Mouse (Mus musculus): ENCODE measurements around the gene Numb. TPM values are rescaled to one million over a fixed set of nuclear protein-coding genes. Genes with fewer than 3 reads are reported as not detected.
"Not testable (repeated sequence)": the region's sequence is repeated elsewhere in the genome, so short reads cannot be mapped to it uniquely, and the experiment has no call there.

Gene Numb
- total RNA-seq (2021), result 40.7 and 47.3 TPM in 2 replicates
- long read RNA-seq, experiment 1, transcript Numb-204 (11 exons, 3,549 nt), result major isoform, 10 of 30 reads
- long read RNA-seq, experiment 1, partial matches to known transcripts, result 3 of 30 reads
- long read RNA-seq, experiment 1, other reads (novel, unspliced or antisense), result 17 of 30 reads
- long read RNA-seq, experiment 2, transcript Numb-204 (11 exons, 3,549 nt), result major isoform, 5 of 25 reads
- long read RNA-seq, experiment 2, partial matches to known transcripts, result 3 of 25 reads
- long read RNA-seq, experiment 2, other reads (novel, unspliced or antisense), result 17 of 25 reads

DNA sequence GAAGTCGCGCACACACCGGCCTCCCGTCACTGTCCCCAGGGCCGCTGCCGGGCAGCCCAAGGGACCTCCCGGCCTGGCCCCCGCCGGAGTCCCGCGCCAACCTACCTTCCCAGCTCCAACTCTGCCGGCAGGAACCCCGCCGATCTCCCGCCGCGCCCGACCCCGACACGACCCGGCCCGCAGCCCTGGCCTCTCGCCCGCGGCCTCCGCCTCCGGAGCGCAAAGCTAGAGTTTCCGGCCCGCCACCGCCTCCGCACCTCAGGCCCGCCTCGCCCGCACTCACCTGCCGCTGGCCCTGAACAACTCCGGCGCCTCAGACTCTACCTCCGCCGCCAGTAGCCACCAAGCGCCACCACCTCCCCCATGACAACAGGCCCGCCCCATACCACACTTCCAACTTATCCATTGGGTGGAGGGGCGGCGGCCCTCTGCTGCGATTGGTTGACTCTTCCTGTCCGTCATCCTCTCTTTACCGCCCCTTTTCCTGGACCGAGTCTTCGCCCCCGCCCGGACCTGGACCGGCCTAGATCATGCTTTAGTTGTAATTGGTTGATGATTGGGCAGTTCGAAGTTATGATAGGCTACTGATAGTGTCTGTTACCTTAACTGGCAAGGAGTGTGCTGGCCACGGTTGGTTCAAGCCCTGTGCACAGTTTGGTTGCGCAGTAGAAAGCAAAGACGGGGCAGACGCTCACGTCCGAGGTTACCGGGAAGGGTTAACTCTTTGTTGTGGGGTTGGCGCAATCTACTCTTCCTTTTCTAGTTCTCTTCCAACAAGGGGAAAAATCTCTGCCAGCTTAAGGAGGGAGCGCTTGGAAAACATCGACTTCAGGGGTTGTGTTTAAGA lies at the start of gene Numb:
TSS of gene Numb (minus strand) at position 400 of the 847 bp plus-strand sequence.
- peak; percentile 99 for DNase-seq

- DNase-seq, result no peak
Observed at GRCm38 (mm10) chr12:83965235-83965634, 43.5 kb upstream of the Numb start.

DNA sequence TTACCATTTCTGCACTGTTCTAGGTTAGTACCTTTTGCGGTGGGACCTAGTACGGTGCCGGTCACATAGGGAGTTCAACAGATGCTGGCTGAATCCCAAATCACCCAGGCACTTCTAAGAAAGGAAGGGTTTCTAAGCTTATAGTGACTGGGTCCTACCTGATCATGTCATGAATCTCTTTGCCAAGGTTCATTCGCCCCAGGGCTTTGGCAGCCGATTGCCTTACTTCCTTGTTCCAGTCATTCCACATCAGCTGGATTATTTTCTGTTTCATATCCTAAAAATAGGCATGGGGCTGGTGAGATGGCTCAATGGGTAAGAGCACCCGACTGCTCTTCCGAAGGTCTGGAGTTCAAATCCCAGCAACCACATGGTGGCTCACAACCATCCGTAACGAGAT lies 36.5 kb upstream of the Numb start:
- no peak for DNase-seq

DNA sequence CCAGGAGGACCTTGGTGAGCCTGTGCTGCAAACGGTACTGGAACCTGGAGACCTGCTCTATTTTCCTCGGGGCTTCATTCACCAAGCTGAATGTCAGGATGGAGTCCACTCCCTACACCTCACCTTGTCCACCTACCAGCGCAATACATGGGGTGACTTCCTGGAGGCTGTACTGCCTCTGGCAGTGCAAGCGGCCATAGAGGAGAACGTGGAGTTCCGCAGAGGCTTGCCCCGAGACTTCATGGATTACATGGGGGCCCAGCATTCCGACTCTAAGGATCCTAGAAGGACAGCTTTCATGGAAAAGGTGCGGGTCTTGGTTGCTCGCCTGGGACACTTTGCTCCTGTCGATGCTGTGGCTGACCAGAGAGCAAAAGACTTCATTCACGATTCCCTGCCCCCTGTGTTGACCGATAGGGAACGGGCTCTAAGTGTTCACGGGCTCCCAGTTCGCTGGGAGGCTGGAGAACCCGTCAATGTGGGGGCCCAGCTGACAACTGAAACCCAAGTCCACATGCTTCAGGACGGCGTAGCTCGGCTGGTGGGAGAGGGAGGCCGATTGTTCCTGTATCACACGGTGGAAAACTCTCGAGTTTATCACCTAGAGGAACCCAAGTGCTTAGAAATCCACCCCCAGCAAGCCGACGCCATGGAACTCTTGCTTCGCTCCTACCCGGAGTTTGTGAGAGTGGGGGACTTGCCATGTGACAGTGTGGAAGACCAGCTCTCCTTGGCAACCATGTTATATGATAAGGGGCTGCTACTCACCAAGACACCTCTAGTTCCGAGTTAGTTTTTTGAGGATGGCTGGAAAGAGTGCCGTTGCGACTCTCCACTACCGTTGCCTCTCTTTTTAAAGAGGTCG lies 30.2 kb upstream of the Numb start:
- DNase-seq, result no peak

- peak; percentile 67 for DNase-seq
Observed at GRCm38 (mm10) chr12:83950840-83951701, 29.3 kb upstream of the Numb start.

GRCm38 (mm10) chr12:83950493-83950839 lies 28.7 kb upstream of the Numb start, which contains the start of gene Riox1:
Gene Riox1, plus strand, starts transcription at chr12:83950608.
- DNase-seq, result peak; percentile 92

DNA sequence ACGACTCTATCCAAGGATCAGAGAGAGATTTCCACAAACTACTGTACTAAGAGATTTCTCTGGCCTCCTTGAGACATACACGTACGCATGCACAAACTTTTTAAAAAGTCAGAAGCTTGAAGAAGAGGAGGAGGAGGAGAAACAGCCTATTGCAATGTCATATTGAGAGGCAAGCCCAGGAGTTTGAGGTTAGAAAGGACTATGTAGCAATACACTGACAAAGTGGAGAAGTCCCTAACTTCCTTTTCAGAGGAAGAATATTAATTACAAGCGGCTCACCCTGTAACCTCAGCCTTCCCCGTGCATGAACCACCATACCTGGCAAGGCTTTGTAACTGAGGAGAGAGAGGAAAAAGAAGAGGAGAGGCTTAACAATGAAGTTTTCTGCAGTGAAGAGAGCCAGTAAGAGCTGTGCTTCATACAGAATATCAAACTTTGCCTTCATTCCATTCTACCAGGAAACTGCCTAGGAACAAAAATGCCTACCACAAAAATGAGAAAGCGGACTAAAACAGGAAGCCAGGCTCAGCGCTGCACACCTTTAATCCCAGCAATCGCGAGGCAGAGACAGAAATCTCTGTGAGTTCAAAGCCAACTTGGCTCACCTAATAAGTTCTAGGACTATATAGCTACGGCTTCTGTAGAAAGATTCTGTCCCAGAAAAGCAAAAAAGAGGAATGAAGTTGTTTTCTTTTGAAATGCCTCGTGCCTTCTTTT lies 28.2 kb upstream of the Numb start:
- no peak for DNase-seq

GRCm38 (mm10) chr12:83949043-83949442 lies 27.3 kb upstream of the Numb start:
- DNase-seq, result no peak

- no peak for DNase-seq
Observed at GRCm38 (mm10) chr12:83947260-83947811, 25.6 kb upstream of the Numb start.

DNA sequence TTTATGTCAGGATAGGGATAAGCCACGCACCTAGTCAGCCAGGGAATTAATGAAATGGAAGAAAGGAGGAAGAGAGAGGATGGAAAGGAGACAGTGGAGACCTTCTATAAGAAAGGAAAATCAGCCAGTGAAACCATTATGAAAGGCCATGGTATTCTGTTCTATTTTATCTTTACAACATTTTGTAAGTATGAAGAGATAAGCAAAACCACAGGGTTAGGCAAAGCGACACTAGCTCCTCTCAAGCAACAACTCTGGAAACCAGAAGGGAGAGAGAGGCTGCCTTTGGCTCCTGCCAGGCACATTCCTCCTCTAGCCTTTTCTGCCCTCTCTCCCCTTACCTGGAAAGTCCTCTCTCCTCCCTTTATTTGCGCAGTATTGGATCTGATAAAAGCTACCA lies 20.2 kb upstream of the Numb start:
- no peak for DNase-seq

- DNase-seq, result no peak
Observed at GRCm38 (mm10) chr12:83940031-83940430, 18.3 kb upstream of the Numb start.

DNA sequence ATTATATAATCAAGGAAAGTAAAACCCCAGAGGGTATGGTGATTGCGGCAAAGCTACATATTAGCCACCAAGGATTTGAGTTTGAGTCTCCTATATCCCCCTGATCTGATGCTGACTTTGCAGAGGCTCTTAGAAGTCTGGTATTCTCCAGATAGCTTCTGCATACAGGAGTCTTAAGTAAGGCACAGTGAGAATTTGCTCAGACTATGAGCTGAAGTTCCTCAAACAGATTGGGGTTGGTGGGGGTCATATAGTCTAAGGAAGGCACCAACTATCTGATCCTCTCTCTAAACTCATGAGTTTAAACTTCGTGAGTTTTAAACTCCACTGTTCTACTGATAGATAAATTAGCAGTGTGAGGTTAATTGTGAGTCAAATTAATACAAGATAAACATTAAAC lies 17.6 kb upstream of the Numb start:
- DNase-seq, result no peak

GRCm38 (mm10) chr12:83938592-83938991 lies 16.9 kb upstream of the Numb start:
- DNase-seq, result not testable (repeated sequence)

DNA sequence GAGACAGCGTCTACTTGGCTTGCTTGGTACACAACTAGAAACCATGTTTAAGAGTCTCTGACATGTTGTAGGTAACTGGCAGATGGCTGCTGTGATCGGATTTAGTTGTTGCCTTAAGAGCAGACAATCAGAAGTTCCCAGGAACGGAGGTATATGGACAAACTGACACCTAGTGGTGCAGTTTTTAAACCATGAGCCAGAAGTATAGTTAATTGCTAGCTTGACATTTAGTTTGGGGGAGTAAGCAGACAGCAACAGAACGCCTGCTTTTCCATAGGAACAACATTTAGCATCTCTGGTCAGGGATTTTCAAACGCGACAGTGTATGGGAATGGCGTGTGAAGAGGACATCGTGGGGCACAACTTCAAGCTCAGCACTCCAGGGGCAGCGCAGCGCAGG lies 15.9 kb upstream of the Numb start:
- DNase-seq, result no peak

DNA sequence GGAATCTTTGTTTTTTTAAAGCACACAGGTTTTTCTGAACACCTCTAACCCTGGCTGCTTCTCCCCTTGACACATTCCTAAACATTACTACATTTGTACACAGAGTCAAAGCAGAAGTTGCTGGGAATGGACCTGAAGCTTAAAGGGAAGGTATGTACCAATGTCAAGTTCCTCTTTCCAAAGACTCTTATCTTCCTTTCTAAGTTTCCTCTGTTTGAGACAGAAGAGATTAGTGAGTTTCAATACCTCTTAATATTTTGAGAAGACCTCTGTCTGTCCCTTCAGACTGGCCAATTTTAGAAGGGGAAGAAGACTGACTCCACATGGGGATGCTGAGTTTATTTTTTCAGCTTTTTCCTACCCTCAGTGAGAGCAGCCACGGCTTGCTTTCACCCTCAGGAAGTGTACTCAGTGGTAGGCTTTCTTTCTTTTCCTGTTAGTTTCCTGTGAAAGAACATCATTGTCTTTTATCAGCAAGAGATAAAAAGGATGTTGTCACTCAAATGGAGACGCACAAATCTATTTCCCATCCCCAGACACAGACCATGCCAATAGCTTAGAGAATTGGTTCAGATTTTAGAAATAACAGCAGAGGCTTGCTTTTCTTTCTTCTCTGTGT lies 7.6 kb upstream of the Numb start:
- DNase-seq, result no peak

GRCm38 (mm10) chr12:83927747-83928146 lies 6.0 kb upstream of the Numb start:
- DNase-seq, result peak; percentile 27

DNA sequence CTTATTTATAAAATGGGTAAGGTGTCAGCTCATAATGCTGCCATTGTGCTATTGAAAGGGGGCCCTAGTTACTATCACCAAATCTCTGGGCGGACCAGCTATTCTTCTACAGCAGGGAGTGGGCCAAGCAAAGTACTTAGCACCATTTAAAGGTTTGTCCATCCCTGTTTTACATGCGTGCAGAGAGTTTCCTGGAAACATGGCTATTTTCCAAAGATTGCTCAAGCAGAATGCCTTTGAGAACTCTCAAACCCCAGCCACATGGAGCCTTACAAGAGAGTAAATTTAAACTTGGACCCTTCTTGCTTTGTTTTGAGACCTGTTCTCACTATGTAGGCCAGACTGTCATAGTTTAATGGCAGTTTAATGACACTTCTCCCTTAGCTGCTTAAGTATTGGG lies 4.3 kb upstream of the Numb start:
- no peak for DNase-seq

- DNase-seq, result no peak
Observed at GRCm38 (mm10) chr12:83925160-83925703, 3.5 kb upstream of the Numb start.

DNA sequence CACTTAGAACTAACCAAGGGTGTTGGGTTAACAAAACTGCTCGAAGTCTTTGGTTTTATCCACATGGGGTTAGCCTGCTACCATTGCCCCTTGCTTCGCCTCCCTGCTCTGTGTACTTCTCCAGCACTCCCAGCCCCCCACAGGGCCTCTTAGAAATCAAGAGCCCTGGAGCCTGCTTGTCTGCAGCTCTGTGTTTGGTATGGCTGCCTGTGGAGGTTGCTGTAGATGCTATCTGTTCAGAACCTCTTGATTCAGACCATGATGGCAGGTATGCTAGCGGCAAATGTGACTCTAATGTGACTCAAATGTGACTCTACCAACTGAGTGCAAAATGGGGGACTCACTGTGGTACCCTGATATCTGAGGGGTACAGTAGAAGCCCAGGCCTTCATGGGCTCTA lies 2.6 kb upstream of the Numb start:
- DNase-seq, result no peak

- DNase-seq, result no peak
Observed at GRCm38 (mm10) chr12:83923486-83923859, 1.7 kb upstream of the Numb start.
